Mouse (Mus musculus): ENCODE data around the gene Ccdc122.

DNA sequence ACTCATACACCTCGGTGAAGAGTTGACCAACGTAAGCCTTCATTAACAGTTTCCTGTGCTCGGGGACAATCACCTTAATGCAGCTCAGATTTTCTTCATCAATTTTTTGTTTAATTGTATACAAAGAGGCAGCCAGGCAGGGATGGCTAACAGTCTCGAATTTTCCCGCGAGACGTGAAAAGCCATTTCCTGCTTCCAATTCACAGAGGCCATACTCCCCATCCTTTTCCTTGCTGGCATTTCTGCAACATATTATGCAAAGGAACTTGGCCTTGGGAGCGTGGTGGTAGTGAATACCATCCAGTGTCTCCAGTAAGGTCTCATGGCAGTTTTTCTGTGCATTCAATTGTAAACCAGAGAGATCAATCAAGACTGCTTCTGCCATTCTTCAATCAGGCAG is 1.6 kb upstream of the Ccdc122 start:
- TF ChIP-seq CTCF (IDR thresholded peaks at IDR 0.05; ENCODE audit: borderline replicate concordance, extremely low read depth, insufficient read depth, insufficient read length) (no peak), POLR2A (IDR thresholded peaks at IDR 0.05; ENCODE audit: borderline replicate concordance, extremely low read depth, insufficient read depth, insufficient read length, poor library complexity, severe bottlenecking) (no peak)

Measured in brain, embryonic 14.5 days (tissue).